In the genomic region with DNA sequence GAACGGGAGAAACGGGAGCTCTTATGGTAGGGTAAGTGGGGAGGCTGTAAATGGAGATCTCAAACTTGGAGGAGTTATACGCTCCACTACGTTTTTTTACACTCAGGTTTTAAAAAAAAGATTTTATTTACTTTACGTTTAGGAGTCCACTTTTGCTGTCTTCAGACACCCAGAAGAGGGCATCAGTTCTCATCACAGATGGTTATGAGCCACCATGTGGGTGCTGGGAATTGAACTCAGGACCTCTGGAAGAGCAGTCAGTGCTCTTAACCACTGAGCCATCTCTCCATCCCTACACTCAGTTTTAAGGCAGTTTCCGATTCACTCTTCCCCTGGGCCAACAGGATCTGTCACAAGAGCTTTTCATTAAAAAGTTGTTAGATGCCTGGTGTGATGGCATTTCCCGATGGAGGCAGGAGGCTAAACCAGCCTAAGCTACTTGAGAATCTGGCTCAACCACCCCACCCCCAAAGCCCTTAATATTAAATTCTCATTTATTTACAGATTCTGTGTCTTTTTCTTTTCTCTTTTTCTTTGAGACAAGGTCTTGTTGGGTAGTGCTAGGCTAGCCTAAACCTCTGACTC, we compare ENCODE assay signal across 8 mouse cellular contexts. TPM values are rescaled to one million over a fixed set of nuclear protein-coding genes. Genes with fewer than 3 reads are reported as not detected.
DNase-seq lines count a peak whose midpoint lies in the region; ATAC-seq and TF ChIP-seq lines count a peak whose summit lies in the region.

No protein-coding gene starts in this region.

- H3K4me1 ChIP-seq in kidney, embryonic 15.5 days = no peaks in the 10 kb centered on the region; the same call in 1 of the 2 replicates
- no peaks in the 10 kb centered on the region for H3K4me1 ChIP-seq in bone marrow macrophage, adult 2 months (ENCODE audit: control insufficient read depth, insufficient read depth, low read length)
- H3K4me1 ChIP-seq in hindbrain, embryonic 12.5 days = no peaks in the 10 kb centered on the region
- H3K4me1 ChIP-seq in midbrain, embryonic 13.5 days (replicated peaks) = no peaks in the 10 kb centered on the region

- H3K27ac ChIP-seq in kidney, embryonic 15.5 days = peak overlapping the region; percentile 90
- H3K27ac ChIP-seq in bone marrow macrophage, adult 2 months (ENCODE audit: insufficient read depth, low read depth, low read length) = peak overlapping the region; percentile 74
- peak overlapping the region; percentile 85 for H3K27ac ChIP-seq in hindbrain, embryonic 12.5 days
- peak overlapping the region; percentile 90 for H3K27ac ChIP-seq in midbrain, embryonic 13.5 days

- peak; percentile 16; the same call in 1 of the 2 replicates for ATAC-seq in kidney, embryonic 15.5 days (replicated peaks; ENCODE audit: low FRiP score)
- peak; percentile 42 for ATAC-seq in hindbrain, embryonic 12.5 days (ENCODE audit: low FRiP score)
- ATAC-seq in midbrain, embryonic 13.5 days = peak; percentile 29
- ATAC-seq in CD4-positive, CD25-positive, alpha-beta regulatory T cell, adult 4 months = no peak

- DNase-seq in kidney, postnatal 25 days = no peak
- DNase-seq in natural killer cell, adult 2 months (ENCODE audit: low spot score in 2 of 2) = no peak
- no peak for DNase-seq in left cerebral cortex, postnatal 25 days (ENCODE audit: low spot score in 2 of 2)

- TF ChIP-seq POLR2A in bone marrow macrophage, adult 2 months (IDR thresholded peaks at IDR 0.05; ENCODE audit: borderline replicate concordance, low read depth, low read length) = no peak

- no peak for TF ChIP-seq CTCF in bone marrow macrophage, adult 2 months (IDR thresholded peaks at IDR 0.05; ENCODE audit: low read depth, low read length)

- no peaks in the 10 kb centered on the region for H3K27me3 ChIP-seq in kidney, embryonic 15.5 days
- H3K27me3 ChIP-seq in hindbrain, embryonic 12.5 days = no peaks in the 10 kb centered on the region
- H3K27me3 ChIP-seq in midbrain, embryonic 13.5 days = no peaks in the 10 kb centered on the region

- intact Hi-C loops in left cerebral cortex, postnatal 25 days (cut with DNase I) = loop anchor here (2.0 kb wide), 1 partner anchor 86 kb away; a partner anchor contains a TSS

- H3K36me3 ChIP-seq in kidney, embryonic 15.5 days = no peaks in the 10 kb centered on the region
- H3K36me3 ChIP-seq in hindbrain, embryonic 12.5 days = no peaks in the 10 kb centered on the region
- no peaks in the 10 kb centered on the region for H3K36me3 ChIP-seq in midbrain, embryonic 13.5 days

- H3K9ac ChIP-seq in kidney, embryonic 15.5 days = peak overlapping the region; percentile 31; the same call in 1 of the 2 replicates
- 0 out of 2 replicates have a peak overlapping the region, but pooled peaks have one; percentile 29 for H3K9ac ChIP-seq in hindbrain, embryonic 12.5 days
- H3K9ac ChIP-seq in midbrain, embryonic 13.5 days (replicated peaks) = 0 out of 2 replicates have a peak overlapping the region, but pooled peaks have one; percentile 39

- WGBS in kidney, embryonic 15.5 days = 29% methylated on average over 7 of the region's 7 CpGs
- WGBS in hindbrain, embryonic 12.5 days = 27% methylated on average over 7 of the region's 7 CpGs
- 31% methylated on average over 7 of the region's 7 CpGs for WGBS in midbrain, embryonic 13.5 days

- peak overlapping the region; percentile 62 for H3K4me2 ChIP-seq in kidney, embryonic 15.5 days
- H3K4me2 ChIP-seq in hindbrain, embryonic 12.5 days (replicated peaks) = peak overlapping the region; percentile 62
- H3K4me2 ChIP-seq in midbrain, embryonic 13.5 days (replicated peaks) = peak overlapping the region; percentile 63

- no peaks in the 10 kb centered on the region for H3K9me3 ChIP-seq in kidney, embryonic 15.5 days (replicated peaks)
- no peaks in the 10 kb centered on the region for H3K9me3 ChIP-seq in hindbrain, embryonic 12.5 days (replicated peaks)
- no peaks in the 10 kb centered on the region for H3K9me3 ChIP-seq in midbrain, embryonic 13.5 days

- peak overlapping the region; percentile 50 for H3K4me3 ChIP-seq in kidney, embryonic 15.5 days (replicated peaks)
- H3K4me3 ChIP-seq in bone marrow macrophage, adult 2 months (ENCODE audit: insufficient read depth, low read length) = peak overlapping the region; percentile 71
- peak overlapping the region; percentile 56 for H3K4me3 ChIP-seq in hindbrain, embryonic 12.5 days
- peak overlapping the region; percentile 59 for H3K4me3 ChIP-seq in midbrain, embryonic 13.5 days (replicated peaks)

RNA-seq across cellular contexts. Expression of a gene that starts 0.7 kb away (rescaled TPM):
- 0.48 and 0.73 TPM in 2 replicates for polyA plus RNA-seq in kidney, embryonic 15.5 days (2015; fragmentation: Nextera tagmentation; extraction: Ambion mirVana)
- 0.67 and 1.5 TPM in 2 replicates for polyA plus RNA-seq in bone marrow macrophage, adult 2 months (2012; ENCODE audit: insufficient read depth, insufficient read length, missing spikeins)
- polyA plus RNA-seq in hindbrain, embryonic 12.5 days (2016; fragmentation: Nextera tagmentation; extraction: Ambion mirVana) = 0.65 and 0.82 TPM in 2 replicates
- polyA plus RNA-seq in midbrain, embryonic 13.5 days (2015; fragmentation: Nextera tagmentation; extraction: Ambion mirVana) = 0.59 and 0.74 TPM in 2 replicates
- 1 to 10 TPM; 1.8 to 2.1 TPM for total RNA-seq in left cerebral cortex, postnatal 25 days (2021)
- under 1 TPM; 0.34 to 0.65 TPM for polyA plus RNA-seq in CD4-positive, CD25-positive, alpha-beta regulatory T cell, adult 4 months (2017; shearing (Covaris generic))

RNA-seq across cellular contexts. Expression of a gene that starts 44.1 kb away (rescaled TPM):
- polyA plus RNA-seq in kidney, embryonic 15.5 days (2015; fragmentation: Nextera tagmentation; extraction: Ambion mirVana) = 7.4 and 7.5 TPM in 2 replicates
- 1.8 and 2.4 TPM in 2 replicates for polyA plus RNA-seq in bone marrow macrophage, adult 2 months (2012; ENCODE audit: insufficient read depth, insufficient read length, missing spikeins)
- 14.1 and 14.8 TPM in 2 replicates for polyA plus RNA-seq in hindbrain, embryonic 12.5 days (2016; fragmentation: Nextera tagmentation; extraction: Ambion mirVana)
- polyA plus RNA-seq in midbrain, embryonic 13.5 days (2015; fragmentation: Nextera tagmentation; extraction: Ambion mirVana) = 23.2 and 24.8 TPM in 2 replicates
- 10 to 100 TPM; 75.4 to 75.9 TPM for total RNA-seq in left cerebral cortex, postnatal 25 days (2021)
- 1 to 10 TPM; 1.4 TPM for polyA plus RNA-seq in CD4-positive, CD25-positive, alpha-beta regulatory T cell, adult 4 months (2017; shearing (Covaris generic))
